Mouse (Mus musculus) bone marrow macrophage, adult 2 months (primary cell): ENCODE measurements around the gene Rtn1.

Source experiments
- CTCF ChIP-seq: IDR thresholded peaks from 2 replicates; pipeline ENCODE4 v1.5.1; 2012; ENCODE audit warnings: low read depth, mild to moderate bottlenecking, low read length, moderate library complexity
- POLR2A ChIP-seq: IDR thresholded peaks from 2 replicates; pipeline ENCODE4 v1.6.1; 2012; ENCODE audit warnings: mild to moderate bottlenecking, low read depth, low read length, borderline replicate concordance

DNA sequence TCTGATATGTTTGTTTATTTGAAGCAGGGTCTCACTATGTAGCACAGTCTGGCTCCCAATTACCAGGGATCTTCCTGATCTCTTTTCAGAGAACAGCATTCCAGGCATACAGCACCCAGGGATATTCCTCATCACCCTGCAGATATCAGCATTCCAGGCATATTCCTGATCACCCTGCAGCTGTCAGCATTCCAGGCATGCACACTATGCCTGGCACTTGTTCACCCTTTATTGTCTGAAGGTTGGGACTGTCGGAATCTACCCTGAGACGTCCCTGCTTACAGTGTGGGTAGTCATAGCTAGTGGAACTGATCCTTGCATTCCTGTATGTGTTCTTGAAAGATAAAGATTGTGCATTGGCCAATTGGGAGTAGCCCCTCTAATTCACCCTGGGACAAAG lies 65.2 kb downstream of the Rtn1 start:
- TF ChIP-seq POLR2A (no peak), CTCF (no peak)
